Mouse (Mus musculus) megakaryocyte, embryonic 14.5 days (primary cell): Measurements from ENCODE around the gene Supt20.

Experiments
- FLI1 ChIP-seq: IDR thresholded peaks from 2 replicates; pipeline ENCODE4 v1.6.1; 2012; ENCODE audit warnings: low read length, inconsistent platforms, mixed read lengths
- GATA1 ChIP-seq: IDR thresholded peaks from 3 replicates; pipeline ENCODE4 v1.6.1; 2012; ENCODE audit warnings: mixed read lengths, low read length, inconsistent platforms, borderline replicate concordance

GRCm38 (mm10) chr3:54760321-54761115 lies 67.9 kb downstream of the Supt20 start:
- TF ChIP-seq FLI1 (no peak), GATA1 (no peak)
